ENCODE assay signal across 17 mouse cellular contexts in genomic region chr15:85676871-85677270, GRCm38 (mm10). TPM values are rescaled to one million over a fixed set of nuclear protein-coding genes. Genes with fewer than 3 reads are reported as not detected.
DNase-seq lines count a peak whose midpoint lies in the region; ATAC-seq and TF ChIP-seq lines count a peak whose summit lies in the region.
"Had no signal": no experiment of that assay in that cellular context is flagged by ENCODE, and none has a peak within 500 bp of the region (broad histone marks: within the 10 kb centered on the region; RNA-seq: fewer than 3 reads in every experiment).

No protein-coding gene starts in this region.

- no peak for TF ChIP-seq POLR2A in cortical plate, adult 2 months (IDR thresholded peaks at IDR 0.05; ENCODE audit: extremely low read depth, insufficient read depth, low read length)
- TF ChIP-seq POLR2A in myocyte (IDR thresholded peaks at IDR 0.05; ENCODE audit: insufficient read length, low read depth) = peak; percentile 20

- no peaks in the 10 kb centered on the region for H3K9me3 ChIP-seq in forebrain, embryonic 15.5 days
- no peaks in the 10 kb centered on the region for H3K9me3 ChIP-seq in forebrain, embryonic 10.5 days
- H3K9me3 ChIP-seq: embryonic facial prominence, embryonic 12.5 days had no signal

- H3K27ac ChIP-seq in forebrain, embryonic 15.5 days (replicated peaks) = peak overlapping the region; percentile 98
- H3K27ac ChIP-seq in forebrain, embryonic 10.5 days = no peak overlapping the region
- H3K27ac ChIP-seq in layer of hippocampus, adult 2 months = peak overlapping the region; percentile 100
- H3K27ac ChIP-seq in cortical plate, adult 2 months (ENCODE audit: insufficient read depth, low read length) = peak overlapping the region; percentile 48; the same call in 1 of the 2 replicates
- H3K27ac ChIP-seq: embryonic facial prominence, embryonic 12.5 days had no signal

- no peak for DNase-seq in forebrain, embryonic 10.5 days (ENCODE audit: extremely low spot score, low spot score)
- no peak for DNase-seq in layer of hippocampus, adult 2 months (ENCODE audit: low spot score in 2 of 2)
- no peak for DNase-seq in layer of hippocampus, adult 9-11 months
- no peak for DNase-seq in ovary, postnatal 14 days (ENCODE audit: low spot score)
- DNase-seq in cerebellum, postnatal 36 days = no peak
- DNase-seq: B cell, adult 2 months; cerebellum, adult 9-11 months; liver, postnatal 0 days; right cerebral cortex, adult 18-20 months; thymus, postnatal 25 days had no signal

- H3K79me2 ChIP-seq in myocyte (ENCODE audit: control insufficient read depth, insufficient read depth) = peaks cover 100% of the 10 kb centered on the region

- H3ac ChIP-seq in myocyte (ENCODE audit: control insufficient read depth, insufficient read length) = peak overlapping the region; percentile 36

- ATAC-seq in forebrain, embryonic 15.5 days (replicated peaks) = no peak
- ATAC-seq: liver, postnatal 0 days had no signal

- H3K36me3 ChIP-seq in forebrain, embryonic 15.5 days = peaks cover 7% of the 10 kb centered on the region; the same call in 1 of the 2 replicates
- no peaks in the 10 kb centered on the region for H3K36me3 ChIP-seq in forebrain, embryonic 10.5 days (replicated peaks)
- H3K36me3 ChIP-seq in myocyte (ENCODE audit: control insufficient read depth, insufficient read depth) = peaks cover 33% of the 10 kb centered on the region
- H3K36me3 ChIP-seq: embryonic facial prominence, embryonic 12.5 days had no signal

- H3K4me1 ChIP-seq in forebrain, embryonic 15.5 days = peaks cover 82% of the 10 kb centered on the region
- H3K4me1 ChIP-seq in forebrain, embryonic 10.5 days = no peaks in the 10 kb centered on the region; the same call in 1 of the 2 replicates
- peaks cover 19% of the 10 kb centered on the region for H3K4me1 ChIP-seq in cortical plate, adult 2 months (ENCODE audit: control insufficient read depth, insufficient read depth, low read length)

- no peak for TF ChIP-seq CTCF in layer of hippocampus, adult 2 months (conservative IDR thresholded peaks at IDR 0.05)
- TF ChIP-seq CTCF in cortical plate, adult 2 months (IDR thresholded peaks at IDR 0.05; ENCODE audit: extremely low read depth, insufficient read depth, low read length) = no peak

- H3K9ac ChIP-seq in forebrain, embryonic 15.5 days (replicated peaks) = peak overlapping the region; percentile 32
- H3K9ac ChIP-seq: embryonic facial prominence, embryonic 12.5 days; liver, postnatal 0 days had no signal

- H3K4me2 ChIP-seq in forebrain, embryonic 15.5 days (replicated peaks) = peak overlapping the region; percentile 62
- peak overlapping the region; percentile 97 for H3K4me2 ChIP-seq in myocyte (ENCODE audit: low read depth)
- H3K4me2 ChIP-seq: embryonic facial prominence, embryonic 12.5 days had no signal

- peak overlapping the region; percentile 77 for H3K4me3 ChIP-seq in forebrain, embryonic 15.5 days
- H3K4me3 ChIP-seq in forebrain, embryonic 10.5 days = no peak overlapping the region
- peak overlapping the region; percentile 96 for H3K4me3 ChIP-seq in layer of hippocampus, adult 2 months
- peak overlapping the region; percentile 34 for H3K4me3 ChIP-seq in cortical plate, adult 2 months (ENCODE audit: insufficient read depth, low read length)
- peak overlapping the region; percentile 95 for H3K4me3 ChIP-seq in myocyte
- H3K4me3 ChIP-seq: embryonic facial prominence, embryonic 12.5 days had no signal

- H3K27me3 ChIP-seq in forebrain, embryonic 15.5 days = no peaks in the 10 kb centered on the region
- H3K27me3 ChIP-seq in forebrain, embryonic 10.5 days (ENCODE audit: poor library complexity, severe bottlenecking) = peaks cover 99% of the 10 kb centered on the region
- no peaks in the 10 kb centered on the region for H3K27me3 ChIP-seq in myocyte (ENCODE audit: control insufficient read depth, insufficient read depth, insufficient read length)

- WGBS in forebrain, embryonic 15.5 days = 71% methylated on average over 10 of the region's 10 CpGs
- 82% methylated on average over 10 of the region's 10 CpGs for WGBS in forebrain, embryonic 10.5 days

TF ChIP-seq in myocyte, 11 proteins besides CTCF, POLR2A, EP300 and RAD21:
- TF ChIP-seq USF1 (IDR thresholded peaks at IDR 0.05; ENCODE audit: low read depth) = peak; percentile 86
- TF ChIP-seq POLR2AphosphoS2 (IDR thresholded peaks at IDR 0.05; ENCODE audit: insufficient read length, low read depth) = peak; percentile 51
- no peak for TF ChIP-seq MYOG (IDR thresholded peaks at IDR 0.05; ENCODE audit: control insufficient read depth in 1 of 3, insufficient read depth in 1 of 3, insufficient read length in 2 of 3, low read depth in 2 of 3)

RNA-seq across cellular contexts. Expression of gene Ppara, which starts 57.9 kb away (rescaled TPM):
- 1.4 and 1.5 TPM in 2 replicates for polyA plus RNA-seq in forebrain, embryonic 15.5 days (2015; fragmentation: Nextera tagmentation; extraction: Ambion mirVana)
- 0.11 and 0.20 TPM in 2 replicates for polyA plus RNA-seq in forebrain, embryonic 10.5 days (2016; fragmentation: Nextera tagmentation; extraction: Ambion mirVana)
- 1 to 10 TPM; 3.1 to 3.9 TPM for total RNA-seq in layer of hippocampus, adult 2 months (2021)
- polyA plus RNA-seq in cortical plate, adult 2 months (2012; rRNA removed) = 1.8 and 2.0 TPM in 2 replicates
- polyA plus RNA-seq in myocyte (2012; fragmentation: generic; extraction: Trizol) = 0.12 TPM
- total RNA-seq: granulocyte monocyte progenitor cell, adult 5-6 weeks; hematopoietic stem cell, adult 5-6 weeks had no signal
- polyA plus RNA-seq: G1E had no signal
